Mouse (Mus musculus) forebrain, postnatal 0 days (tissue): ENCODE measurements around the gene Taar8c. TPM values are rescaled to one million over a fixed set of nuclear protein-coding genes. Genes with fewer than 3 reads are reported as not detected.
"Not testable (repeated sequence)": the region's sequence is repeated elsewhere in the genome, so short reads cannot be mapped to it uniquely, and the experiment has no call there.

Experiments used
- ATAC-seq: fragments of 200-750 bp; cut with Nextera tagmentation; 2 replicates; pipeline ENCODE4 v1.8.0; 2017; ENCODE audit warnings: mild to moderate bottlenecking, moderate library complexity
- DNase-seq: peaks from one replicate; pipeline ENCODE4 v3.0.0-alpha.2; 2015
- H3K27ac ChIP-seq: fragments of 300-500 bp; sonication (generic); 2 replicates; pipeline ENCODE4 v1.5.1; 2014; ENCODE audit warnings: low read depth, mild to moderate bottlenecking, antibody characterized with exemption, low read length, moderate library complexity, mixed read lengths
- H3K27me3 ChIP-seq: fragments of 300-500 bp; sonication (generic); 2 replicates; pipeline ENCODE4 v1.6.1; 2014; ENCODE audit warnings: mild to moderate bottlenecking, low read length, mixed read lengths; ENCODE audit not compliant: insufficient read depth
- H3K36me3 ChIP-seq: fragments of 300-500 bp; sonication (generic); 2 replicates; pipeline ENCODE4 v1.6.1; 2014; ENCODE audit warnings: mild to moderate bottlenecking, moderate library complexity; ENCODE audit not compliant: insufficient read depth
- H3K4me1 ChIP-seq: fragments of 300-500 bp; sonication (generic); 2 replicates; pipeline ENCODE4 v1.6.1; 2014; ENCODE audit warnings: antibody characterized with exemption; ENCODE audit not compliant: insufficient read depth
- H3K4me2 ChIP-seq: fragments of 300-500 bp; sonication (generic); 2 replicates; pipeline ENCODE4 v1.6.1; 2014; ENCODE audit warnings: low read depth, mild to moderate bottlenecking, moderate library complexity
- H3K4me3 ChIP-seq: fragments of 300-500 bp; sonication (generic); 2 replicates; pipeline ENCODE4 v1.5.1; 2014; ENCODE audit warnings: low read depth, low read length, mixed read lengths
- H3K9ac ChIP-seq: fragments of 300-500 bp; sonication (generic); 2 replicates; pipeline ENCODE4 v1.6.1; 2014; ENCODE audit warnings: mild to moderate bottlenecking
- H3K9me3 ChIP-seq: fragments of 300-500 bp; sonication (generic); 2 replicates; pipeline ENCODE4 v1.6.1; 2016; ENCODE audit warnings: low read length
- CTCF ChIP-seq: sonication (generic); IDR thresholded peaks from 2 replicates; pipeline ENCODE4 v1.5.1; 2016; ENCODE audit warnings: antibody characterized with exemption, control low read depth, low read depth
- WGBS: fragments of 180-500 bp; shearing (Covaris S2); extraction: QIAGEN DNeasy Blood & Tissue Kit; methylation state at CpG from one replicate; pipeline ENCODE4 v1.1.7; 2014; 5-methylcytosine and 5-hydroxymethylcytosine counted together
- polyA plus RNA-seq: library from polyadenylated mRNA; unstranded; fragments of >200 nt; fragmentation: Nextera tagmentation; extraction: Ambion mirVana; gene quantifications from 2 replicates; pipeline ENCODE4 v1.2.1, GENCODE M21; 2015
- total RNA-seq: library from RNA; depleted of rRNA; stranded (reverse); fragments of >200 nt; gene quantifications from 2 replicates; pipeline ENCODE4 v1.2.3, GENCODE M21; 2014; rRNA removed

Gene Taar8c
- not detected in 2 replicates for total RNA-seq
- polyA plus RNA-seq: not detected in 2 replicates

DNA sequence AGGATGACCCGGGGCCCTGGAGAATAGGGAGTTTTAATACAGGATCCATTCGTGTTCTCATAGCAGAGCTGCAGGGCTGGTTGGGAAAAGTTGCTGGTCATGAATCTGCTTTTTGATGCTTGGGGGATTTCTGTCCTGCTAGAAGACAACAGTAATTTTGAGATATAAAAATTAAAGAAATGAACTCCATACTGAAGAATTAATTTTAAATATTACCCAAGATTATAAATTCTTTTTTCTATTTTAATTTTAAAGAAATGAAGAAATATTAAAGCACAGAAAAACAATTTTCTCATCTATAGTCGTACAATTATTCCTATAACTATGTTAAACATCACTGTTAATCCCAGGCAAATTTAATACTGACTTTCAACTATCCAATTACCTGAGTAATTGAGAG lies at the start of gene Taar8c:
Gene Taar8c, minus strand, starts transcription at position 101 of the 400 bp plus-strand sequence.
- not testable (repeated sequence) for H3K4me1 ChIP-seq, H3K4me3 ChIP-seq, H3K9ac ChIP-seq, H3K36me3 ChIP-seq, DNase-seq, ATAC-seq, H3K27me3 ChIP-seq, H3K9me3 ChIP-seq, H3K4me2 ChIP-seq, H3K27ac ChIP-seq
- 90% methylated on average over 1 of the region's 3 CpGs for WGBS

DNA sequence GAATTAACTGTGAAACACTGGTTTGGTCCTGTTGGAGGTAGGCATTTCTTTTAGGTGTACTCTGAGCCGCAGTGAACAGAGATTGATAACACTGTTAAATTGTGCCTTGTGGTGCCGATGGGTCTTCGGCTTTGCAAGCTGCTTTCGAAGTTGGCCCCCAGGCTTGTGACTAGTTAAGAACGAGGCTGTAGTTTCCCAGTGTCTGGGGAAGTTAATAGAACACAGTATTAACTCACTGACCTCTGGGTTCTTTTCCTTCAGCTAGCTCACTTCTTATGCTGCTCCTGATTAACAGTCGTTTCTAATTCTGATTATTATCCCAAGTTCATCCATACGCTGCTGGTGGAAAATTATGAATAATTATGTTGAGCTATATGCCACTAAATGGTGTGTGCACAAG lies 48.4 kb upstream of the Taar8c start:
- Histone ChIP-seq H3K9ac (peak overlapping the region; percentile 90), H3K27me3 (no peaks in the 10 kb centered on the region), H3K9me3 (no peaks in the 10 kb centered on the region), H3K36me3 (peaks cover 9% of the 10 kb centered on the region), H3K4me2 (peak overlapping the region; percentile 58), H3K4me1 (peaks cover 13% of the 10 kb centered on the region), H3K27ac (no peak overlapping the region), H3K4me3 (peak overlapping the region; percentile 83)
- ATAC-seq (no peak), DNase-seq (no peak)
- no peak for TF ChIP-seq CTCF
- WGBS: 45% methylated on average over 7 of the region's 7 CpGs

DNA sequence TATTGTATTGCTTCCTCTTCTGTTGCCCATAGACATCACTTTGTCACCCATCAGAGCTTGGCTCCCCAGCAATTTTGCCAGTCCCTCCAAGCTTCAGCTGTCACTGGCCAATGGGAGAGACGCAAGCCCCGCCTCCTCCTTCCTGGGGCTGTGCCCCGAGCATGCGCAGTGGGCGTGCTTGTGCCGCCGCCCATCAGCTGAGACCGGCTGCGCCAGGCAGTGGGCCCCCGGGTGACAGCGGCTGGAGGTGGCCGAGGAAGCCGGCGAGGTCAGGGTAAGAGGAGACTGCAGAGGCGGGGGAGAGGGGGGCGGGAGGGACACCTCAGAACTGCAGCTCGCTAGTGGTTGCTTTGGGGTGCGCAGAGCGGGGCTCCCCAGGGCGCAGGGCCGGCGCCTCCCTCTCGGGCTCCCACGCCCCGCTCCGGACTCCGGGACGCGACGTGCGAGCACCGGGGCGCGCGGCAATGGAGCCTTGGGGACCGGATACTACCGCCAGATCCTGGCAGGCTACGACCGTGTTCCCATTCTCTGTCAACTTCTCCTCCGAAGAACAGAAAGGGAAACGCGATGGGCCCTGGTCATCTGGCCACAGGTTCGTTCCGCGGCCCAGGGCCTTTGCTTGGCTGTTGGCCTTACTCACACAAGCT lies 47.5 kb upstream of the Taar8c start, which contains the start of gene Stx7:
Gene Stx7, plus strand, starts transcription at position 168 of the 647 bp plus-strand sequence.
- Histone ChIP-seq H3K4me3 (peak within 1 kb of the TSS; percentile 83), H3K27me3 (no peaks in the 10 kb centered on the region), H3K36me3 (peaks cover 4% of the 10 kb centered on the region; the same call in 1 of the 2 replicates), H3K9me3 (no peaks in the 10 kb centered on the region), H3K4me1 (peaks cover 13% of the 10 kb centered on the region), H3K27ac (peak within 1 kb of the TSS; percentile 69), H3K4me2 (peak within 1 kb of the TSS; percentile 58), H3K9ac (peak within 1 kb of the TSS; percentile 90)
- peak; percentile 96 for DNase-seq
- peak; percentile 99 for ATAC-seq
- WGBS: 1% methylated on average over 40 of the region's 45 CpGs
- TF ChIP-seq CTCF: no peak

DNA sequence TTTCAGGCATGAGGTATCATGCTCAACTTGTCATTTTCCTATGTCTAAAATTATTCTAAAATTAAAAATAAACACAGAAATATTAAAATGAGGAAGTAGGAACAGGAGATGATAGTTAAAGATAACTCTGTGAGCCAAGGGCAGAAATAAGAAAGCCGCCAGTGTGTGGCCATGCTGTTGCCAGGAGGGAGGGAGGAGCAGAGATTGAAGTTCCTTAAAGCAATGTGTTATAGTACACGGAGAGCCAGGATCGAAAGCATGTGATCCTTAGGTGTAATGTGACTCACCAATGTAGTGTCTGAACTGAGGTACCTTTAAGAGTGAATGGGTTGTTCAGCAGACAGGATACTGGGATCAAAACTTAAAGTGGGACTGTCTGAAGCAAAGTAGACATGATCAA lies 41.0 kb upstream of the Taar8c start:
- 83% methylated on average over 3 of the region's 3 CpGs for WGBS
- Histone ChIP-seq H3K27ac (no peak overlapping the region), H3K9me3 (no peaks in the 10 kb centered on the region), H3K9ac (no peak overlapping the region), H3K4me3 (no peak overlapping the region), H3K36me3 (no peaks in the 10 kb centered on the region), H3K27me3 (no peaks in the 10 kb centered on the region), H3K4me2 (no peak overlapping the region), H3K4me1 (no peaks in the 10 kb centered on the region)
- DNase-seq: no peak
- ATAC-seq: no peak
- TF ChIP-seq CTCF: no peak

DNA sequence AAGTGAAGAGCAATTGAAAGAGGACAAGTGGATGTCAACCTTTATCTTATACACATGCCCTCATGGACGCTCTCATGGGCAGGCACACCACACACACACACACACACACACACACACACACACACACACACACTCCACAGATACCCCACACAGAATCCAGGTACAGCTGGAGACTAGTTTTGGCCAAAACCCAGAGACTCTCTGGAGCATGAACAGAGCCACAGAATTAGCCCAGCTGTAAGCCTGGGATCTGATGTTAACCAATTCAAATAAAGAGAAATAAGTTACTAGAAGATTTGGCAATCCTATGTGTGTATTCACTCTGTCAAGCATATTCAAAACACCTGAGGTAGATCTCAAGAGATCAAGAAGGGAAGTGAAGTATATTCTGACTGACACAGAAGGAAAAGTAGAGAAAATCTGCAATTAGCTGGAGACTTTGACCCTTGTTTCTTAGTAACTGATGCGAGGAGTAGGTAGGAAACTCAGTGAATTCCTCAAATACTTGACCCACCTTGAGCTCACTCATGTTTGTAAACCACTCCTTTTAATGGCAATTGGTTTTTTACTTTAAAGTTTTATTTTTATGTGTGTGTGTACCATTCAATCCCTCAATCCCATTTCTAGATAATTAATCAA lies 37.0 kb upstream of the Taar8c start:
- Histone ChIP-seq H3K4me2 (no peak overlapping the region), H3K36me3 (no peaks in the 10 kb centered on the region), H3K27ac (no peak overlapping the region), H3K27me3 (no peaks in the 10 kb centered on the region), H3K9me3 (no peaks in the 10 kb centered on the region), H3K9ac (no peak overlapping the region), H3K4me1 (no peaks in the 10 kb centered on the region), H3K4me3 (no peak overlapping the region)
- ATAC-seq (no peak), DNase-seq (no peak)
- 84% methylated on average over 2 of the region's 2 CpGs for WGBS
- no peak for TF ChIP-seq CTCF

DNA sequence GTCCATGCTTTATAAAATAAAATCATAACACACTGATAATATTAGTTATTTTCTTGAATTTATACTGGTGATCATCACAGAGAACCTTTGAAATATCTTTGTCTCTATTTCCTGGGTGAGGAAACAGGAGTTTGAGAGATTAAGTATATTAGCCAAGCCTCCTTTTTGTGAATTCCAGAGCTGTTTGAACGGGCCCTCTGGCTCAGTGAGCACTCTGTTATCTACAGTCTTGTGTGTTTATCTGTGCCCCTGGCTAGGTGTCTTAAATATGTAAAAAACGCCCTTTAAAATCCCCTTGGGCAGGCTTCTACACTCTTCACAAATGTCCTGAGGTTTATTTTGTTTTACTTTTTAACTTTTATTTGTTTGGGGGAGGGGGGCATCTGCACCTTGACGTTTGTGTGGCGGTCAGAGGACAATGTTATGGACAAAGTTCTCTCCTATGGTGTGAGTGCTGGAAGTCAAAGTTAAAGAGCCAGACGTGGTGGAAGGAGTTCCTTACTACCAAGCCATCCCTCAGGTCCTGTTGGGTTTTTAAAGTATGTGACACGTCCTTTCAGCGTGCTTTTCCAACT lies 32.4 kb upstream of the Taar8c start:
- no peaks in the 10 kb centered on the region for H3K27me3 ChIP-seq
- H3K27ac ChIP-seq: no peak overlapping the region
- ATAC-seq: no peak
- H3K4me1 ChIP-seq: no peaks in the 10 kb centered on the region
- no peak overlapping the region for H3K4me3 ChIP-seq
- no peak for TF ChIP-seq CTCF
- 67% methylated on average over 7 of the region's 7 CpGs for WGBS
- H3K36me3 ChIP-seq: no peaks in the 10 kb centered on the region
- H3K4me2 ChIP-seq: no peak overlapping the region
- no peak overlapping the region for H3K9ac ChIP-seq
- no peak for DNase-seq
- H3K9me3 ChIP-seq: no peaks in the 10 kb centered on the region

DNA sequence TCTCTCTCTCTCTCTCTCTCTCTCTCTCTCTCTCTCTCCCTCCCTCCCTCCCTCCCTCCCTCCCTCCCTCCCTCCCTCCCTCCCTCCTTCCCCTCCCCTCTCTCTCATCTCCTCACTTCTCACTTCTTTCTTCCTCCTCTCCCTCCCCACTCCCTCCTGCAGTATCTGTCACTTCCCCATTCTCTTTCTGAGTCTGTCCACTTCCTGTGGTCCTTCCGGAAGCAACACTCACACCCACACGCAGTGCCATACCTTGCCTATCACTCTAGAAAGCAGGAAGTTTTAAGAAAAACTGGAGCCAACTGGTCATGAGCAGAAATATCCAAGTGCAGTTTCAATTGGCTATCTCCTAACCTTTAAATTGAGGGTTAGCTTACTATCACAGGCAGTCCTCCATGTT lies 31.4 kb upstream of the Taar8c start:
- H3K4me1 ChIP-seq: no peaks in the 10 kb centered on the region
- 54% methylated on average over 2 of the region's 2 CpGs for WGBS
- TF ChIP-seq CTCF: no peak

More for the DNA sequence above, 31.4 kb upstream of the Taar8c start:
- Histone ChIP-seq H3K27ac (no peak overlapping the region), H3K4me2 (no peak overlapping the region), H3K4me3 (no peak overlapping the region), H3K9me3 (no peaks in the 10 kb centered on the region), H3K9ac (no peak overlapping the region), H3K27me3 (no peaks in the 10 kb centered on the region), H3K36me3 (no peaks in the 10 kb centered on the region)
- ATAC-seq (no peak), DNase-seq (no peak)
